Mouse (Mus musculus) frontal cortex, postnatal 14 days (tissue): ENCODE measurements around the gene Cyp2a12.
"Not testable (repeated sequence)": the region's sequence is repeated elsewhere in the genome, so short reads cannot be mapped to it uniquely, and the experiment has no call there.

ENCODE experiments used
- DNase-seq, 2 experiments: peaks; one replicate each; pipeline ENCODE4 v3.0.0; 2022; ENCODE audit warnings: low spot score in 2 of 2

Cyp2a12 gene

GRCm38 (mm10) chr7:27028789-27029188 lies at the start of gene Cyp2a12:
Gene Cyp2a12 (plus strand): TSS chr7:27029081.
- DNase-seq: no peak

- DNase-seq: not testable (repeated sequence)
Measured at GRCm38 (mm10) chr7:26981464-26981863, 47.4 kb upstream of the Cyp2a12 start.

DNA sequence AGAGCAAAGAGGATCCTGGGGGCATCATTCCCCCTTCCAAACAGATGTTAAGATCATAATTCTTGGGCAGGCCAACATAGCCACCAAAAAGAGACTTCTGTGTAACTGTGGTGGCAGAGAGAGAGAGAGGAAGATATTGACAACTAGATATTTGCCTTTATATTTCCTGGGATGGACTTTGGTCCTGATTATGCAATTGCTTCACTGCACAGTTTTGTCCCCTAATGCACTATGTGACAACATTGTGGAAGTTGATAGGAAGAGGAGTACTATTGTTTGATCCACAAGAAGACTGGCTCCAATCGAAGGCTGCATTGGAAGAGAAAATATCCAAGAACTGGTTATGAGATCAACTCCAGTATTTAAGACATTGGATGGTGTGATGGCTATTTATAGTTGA lies 46.9 kb upstream of the Cyp2a12 start:
- DNase-seq: not testable (repeated sequence)

GRCm38 (mm10) chr7:26982551-26982950 lies 46.3 kb upstream of the Cyp2a12 start:
- no peak for DNase-seq

- DNase-seq: not testable (repeated sequence)
Measured at GRCm38 (mm10) chr7:26983151-26983550, 45.7 kb upstream of the Cyp2a12 start.

DNA sequence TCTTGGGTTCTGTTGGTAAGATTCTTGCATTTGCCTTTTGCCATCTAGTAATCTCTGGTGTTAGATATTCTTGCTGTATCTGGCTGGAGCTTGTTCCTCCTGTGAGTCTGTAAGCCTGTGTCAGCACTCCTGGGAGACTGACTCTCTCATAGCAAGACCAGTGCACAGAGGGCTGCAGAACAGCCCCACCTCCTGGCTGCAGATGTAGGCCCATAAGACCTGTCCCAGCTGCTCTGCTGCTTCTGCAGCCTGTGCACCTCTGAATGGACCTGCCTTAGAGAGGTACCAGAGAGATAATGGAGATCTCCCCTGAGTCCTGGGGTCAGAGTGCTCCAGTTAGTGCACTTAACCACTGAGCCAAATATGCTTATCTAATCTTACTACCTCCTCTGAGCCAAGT lies 2.3 kb upstream of the Cyp2a12 start:
- DNase-seq: not testable (repeated sequence)

DNA sequence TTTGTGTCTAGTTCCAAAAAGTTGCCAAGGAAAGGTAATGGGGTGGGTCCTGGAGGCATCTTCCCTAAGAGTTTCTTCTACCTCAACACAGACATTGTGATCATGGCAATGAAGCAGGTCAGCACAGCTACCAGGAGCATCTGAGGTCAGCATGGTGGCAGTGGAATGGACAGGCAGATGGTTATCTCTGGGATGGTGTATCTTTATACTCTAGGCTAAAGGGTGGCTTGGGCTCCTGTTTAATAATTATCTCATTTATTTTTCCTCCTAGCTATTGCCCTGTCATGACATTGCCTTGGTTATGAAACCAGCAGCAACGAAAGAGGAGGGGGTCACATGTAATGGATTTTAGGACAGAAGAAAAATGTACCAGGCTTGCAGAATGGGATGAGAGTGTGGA lies 20.0 kb downstream of the Cyp2a12 start:
- DNase-seq: not testable (repeated sequence)

GRCm38 (mm10) chr7:27059333-27059732 lies 30.5 kb downstream of the Cyp2a12 start:
- not testable (repeated sequence) for DNase-seq

GRCm38 (mm10) chr7:27059896-27060295 lies 31.0 kb downstream of the Cyp2a12 start:
- DNase-seq: not testable (repeated sequence)

DNA sequence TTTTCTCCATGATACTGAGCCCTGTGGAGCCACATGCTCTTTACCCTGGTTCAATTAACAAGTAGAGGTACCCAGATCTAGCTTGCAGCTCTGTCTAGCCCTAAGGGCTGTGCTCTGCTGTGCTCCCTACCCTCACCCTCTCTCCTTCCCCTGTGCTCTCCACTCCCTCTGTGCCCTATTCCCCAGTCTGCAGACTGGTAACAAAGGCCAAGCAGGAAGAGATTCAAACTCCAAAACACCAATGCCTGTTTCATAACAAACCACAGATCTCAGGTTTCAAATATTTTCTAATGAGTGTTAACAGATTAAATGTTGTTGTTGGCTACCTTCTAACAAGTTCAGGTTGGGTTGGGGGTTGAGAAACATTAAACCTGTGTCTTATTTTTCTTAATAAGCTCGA lies 49.8 kb downstream of the Cyp2a12 start:
- no peak for DNase-seq

- no peak for DNase-seq
Measured at GRCm38 (mm10) chr7:27081625-27082024, 52.7 kb downstream of the Cyp2a12 start.
